Mouse (Mus musculus): ENCODE results near the gene Zfp706. TPM values are rescaled to one million over a fixed set of nuclear protein-coding genes. Genes with fewer than 3 reads are reported as not detected.

Zfp706 gene
- total and polyA plus RNA-seq, 2 experiments = 22.5 TPM

- TF ChIP-seq CTCF (IDR thresholded peaks at IDR 0.05; ENCODE audit: low read depth, low read length) (no peak), POLR2A (IDR thresholded peaks at IDR 0.05; ENCODE audit: extremely low read depth, insufficient read depth, low read length) (no peak)
- Histone ChIP-seq H3K27me3 (ENCODE audit: control insufficient read depth, insufficient read depth, low read length) (no peaks in the 10 kb centered on the region), H3K36me3 (ENCODE audit: control insufficient read depth, insufficient read depth, low read length) (no peaks in the 10 kb centered on the region), H3K9ac (ENCODE audit: low read depth, low read length) (no peak overlapping the region), H3K4me1 (ENCODE audit: control insufficient read depth, insufficient read depth, low read length) (peaks cover 10% of the 10 kb centered on the region), H3K4me3 (ENCODE audit: insufficient read depth, low read depth, low read length) (no peak overlapping the region), H3K27ac (replicated peaks; ENCODE audit: insufficient read depth, low read depth, low read length) (no peak overlapping the region; the same call in 1 of the 2 replicates), H3K79me2 (ENCODE audit: control insufficient read depth, insufficient read depth, low read length) (no peaks in the 10 kb centered on the region)
- 20% methylated on average over 4 of the region's 4 CpGs for WGBS
- no peak for DNase-seq (ENCODE audit: extremely low read depth, low read depth, low spot score)
Observed at GRCm38 (mm10) chr15:36960876-36961237, 46.7 kb downstream of the Zfp706 start.

GRCm38 (mm10) chr15:36960010-36960875 lies 47.3 kb downstream of the Zfp706 start:
- no peaks in the 10 kb centered on the region for H3K79me2 ChIP-seq (ENCODE audit: control insufficient read depth, insufficient read depth, low read length)
- no peaks in the 10 kb centered on the region for H3K36me3 ChIP-seq (ENCODE audit: control insufficient read depth, insufficient read depth, low read length)
- H3K27ac ChIP-seq (replicated peaks; ENCODE audit: insufficient read depth, low read depth, low read length) = peak overlapping the region; percentile 10; the same call in 1 of the 2 replicates
- DNase-seq (ENCODE audit: extremely low read depth, low read depth, low spot score) = peak; percentile 90
- no peak overlapping the region for H3K4me3 ChIP-seq (ENCODE audit: insufficient read depth, low read depth, low read length)
- H3K27me3 ChIP-seq (ENCODE audit: control insufficient read depth, insufficient read depth, low read length) = no peaks in the 10 kb centered on the region
- 43% methylated on average over 17 of the region's 17 CpGs for WGBS
- peaks cover 10% of the 10 kb centered on the region for H3K4me1 ChIP-seq (ENCODE audit: control insufficient read depth, insufficient read depth, low read length)
- no peak overlapping the region for H3K9ac ChIP-seq (ENCODE audit: low read depth, low read length)
- no peak for TF ChIP-seq POLR2A (IDR thresholded peaks at IDR 0.05; ENCODE audit: extremely low read depth, insufficient read depth, low read length)
- no peak for TF ChIP-seq CTCF (IDR thresholded peaks at IDR 0.05; ENCODE audit: low read depth, low read length)

- DNase-seq (ENCODE audit: extremely low read depth, low read depth, low spot score) = peak; percentile 93
- no peaks in the 10 kb centered on the region for H3K27me3 ChIP-seq (ENCODE audit: control insufficient read depth, insufficient read depth, low read length)
- H3K79me2 ChIP-seq (ENCODE audit: control insufficient read depth, insufficient read depth, low read length) = no peaks in the 10 kb centered on the region
- H3K4me1 ChIP-seq (ENCODE audit: control insufficient read depth, insufficient read depth, low read length) = peaks cover 10% of the 10 kb centered on the region
- no peak overlapping the region for H3K9ac ChIP-seq (ENCODE audit: low read depth, low read length)
- H3K36me3 ChIP-seq (ENCODE audit: control insufficient read depth, insufficient read depth, low read length) = no peaks in the 10 kb centered on the region
- 62% methylated on average over 3 of the region's 3 CpGs for WGBS
- H3K4me3 ChIP-seq (ENCODE audit: insufficient read depth, low read depth, low read length) = no peak overlapping the region
- H3K27ac ChIP-seq (replicated peaks; ENCODE audit: insufficient read depth, low read depth, low read length) = no peak overlapping the region
- TF ChIP-seq CTCF (IDR thresholded peaks at IDR 0.05; ENCODE audit: low read depth, low read length) (no peak), POLR2A (IDR thresholded peaks at IDR 0.05; ENCODE audit: extremely low read depth, insufficient read depth, low read length) (no peak)
Observed at GRCm38 (mm10) chr15:36956221-36956620, 51.4 kb downstream of the Zfp706 start.

- no peaks in the 10 kb centered on the region for H3K36me3 ChIP-seq (ENCODE audit: control insufficient read depth, insufficient read depth, low read length)
- no peak overlapping the region for H3K9ac ChIP-seq (ENCODE audit: low read depth, low read length)
- H3K4me3 ChIP-seq (ENCODE audit: insufficient read depth, low read depth, low read length) = no peak overlapping the region
- no peak for TF ChIP-seq CTCF (IDR thresholded peaks at IDR 0.05; ENCODE audit: low read depth, low read length)
- no peak for TF ChIP-seq POLR2A (IDR thresholded peaks at IDR 0.05; ENCODE audit: extremely low read depth, insufficient read depth, low read length)
- DNase-seq (ENCODE audit: extremely low read depth, low read depth, low spot score) = peak; percentile 44
- no peaks in the 10 kb centered on the region for H3K27me3 ChIP-seq (ENCODE audit: control insufficient read depth, insufficient read depth, low read length)
- 84% methylated on average over 2 of the region's 2 CpGs for WGBS
- H3K27ac ChIP-seq (replicated peaks; ENCODE audit: insufficient read depth, low read depth, low read length) = no peak overlapping the region
- H3K79me2 ChIP-seq (ENCODE audit: control insufficient read depth, insufficient read depth, low read length) = no peaks in the 10 kb centered on the region
- peaks cover 4% of the 10 kb centered on the region for H3K4me1 ChIP-seq (ENCODE audit: control insufficient read depth, insufficient read depth, low read length)
Observed at GRCm38 (mm10) chr15:36950258-36950657, 57.3 kb downstream of the Zfp706 start.

GRCm38 (mm10) chr15:36948866-36949546 lies 58.6 kb downstream of the Zfp706 start:
- WGBS = 95% methylated on average over 22 of the region's 22 CpGs
- no peak for TF ChIP-seq CTCF (IDR thresholded peaks at IDR 0.05; ENCODE audit: low read depth, low read length)
- Histone ChIP-seq H3K4me1 (ENCODE audit: control insufficient read depth, insufficient read depth, low read length) (peaks cover 4% of the 10 kb centered on the region), H3K4me3 (ENCODE audit: insufficient read depth, low read depth, low read length) (no peak overlapping the region), H3K27me3 (ENCODE audit: control insufficient read depth, insufficient read depth, low read length) (no peaks in the 10 kb centered on the region), H3K9ac (ENCODE audit: low read depth, low read length) (no peak overlapping the region), H3K27ac (replicated peaks; ENCODE audit: insufficient read depth, low read depth, low read length) (no peak overlapping the region), H3K79me2 (ENCODE audit: control insufficient read depth, insufficient read depth, low read length) (no peaks in the 10 kb centered on the region), H3K36me3 (ENCODE audit: control insufficient read depth, insufficient read depth, low read length) (no peaks in the 10 kb centered on the region)
- no peak for DNase-seq (ENCODE audit: extremely low read depth, low read depth, low spot score)
